Mouse (Mus musculus): ENCODE results near the gene Lenep. TPM values are rescaled to one million over a fixed set of nuclear protein-coding genes. Genes with fewer than 3 reads are reported as not detected.

Lenep gene
- not detected for polyA plus RNA-seq (2017; shearing (Covaris generic))

GRCm38 (mm10) chr3:89402693-89403092 lies at the start of gene Lenep:
TSS of gene Lenep (minus strand) at chr3:89402793.

GRCm38 (mm10) chr3:89436176-89437113 lies 33.9 kb upstream of the Lenep start, which contains the start of gene Pbxip1:
TSS of gene Pbxip1 (plus strand) at chr3:89436706.

GRCm38 (mm10) chr3:89430171-89431159 lies 27.9 kb upstream of the Lenep start, which contains the start of gene Pygo2:
TSS of gene Pygo2 (plus strand) at chr3:89430214.

GRCm38 (mm10) chr3:89418170-89418860 lies 15.7 kb upstream of the Lenep start, which contains the start of the genes Cks1b and Shc1:
TSS of gene Cks1b (minus strand) at chr3:89418383.
TSS of gene Shc1 (plus strand) at chr3:89418443.

GRCm38 (mm10) chr3:89411490-89412393 lies 9.1 kb upstream of the Lenep start, which contains the start of gene Flad1:
TSS of gene Flad1 (minus strand) at chr3:89411870.

GRCm38 (mm10) chr3:89394006-89394893 lies 8.3 kb downstream of the Lenep start, which contains the start of gene Zbtb7b:
TSS of gene Zbtb7b (minus strand) at chr3:89394776.

GRCm38 (mm10) chr3:89365153-89365485 lies 37.5 kb downstream of the Lenep start, which contains the start of gene Dcst1:
TSS of gene Dcst1 (minus strand) at chr3:89365253.

GRCm38 (mm10) chr3:89361675-89362074 lies 40.9 kb downstream of the Lenep start, which contains the start of gene Dcst2:
TSS of gene Dcst2 (plus strand) at chr3:89361975.

Other genes starting within 250 kb of the Lenep start
- gene Hcn3, start 242.6 kb downstream of the Lenep start, polyA plus RNA-seq (2017; shearing (Covaris generic)): 2.4 TPM
- gene Clk2, start 238.0 kb downstream of the Lenep start, polyA plus RNA-seq (2017; shearing (Covaris generic)): 111 TPM
- 268 TPM for gene Scamp3, start 225.3 kb downstream of the Lenep start, polyA plus RNA-seq (2017; shearing (Covaris generic))
- gene Fam189b, start 219.7 kb downstream of the Lenep start, polyA plus RNA-seq (2017; shearing (Covaris generic)): 236 TPM
- 119 TPM for gene Gba, start 199.9 kb downstream of the Lenep start, polyA plus RNA-seq (2017; shearing (Covaris generic))
- 2.0 TPM for gene Thbs3, start 187.6 kb downstream of the Lenep start, polyA plus RNA-seq (2017; shearing (Covaris generic))
- gene Mtx1, start 175.7 kb downstream of the Lenep start, polyA plus RNA-seq (2017; shearing (Covaris generic)): 132 TPM
- gene Muc1, start 173.7 kb downstream of the Lenep start, polyA plus RNA-seq (2017; shearing (Covaris generic)): 1.1 TPM
- gene Krtcap2, start 156.8 kb downstream of the Lenep start, polyA plus RNA-seq (2017; shearing (Covaris generic)): 217 TPM
- 3.1 TPM for gene Trim46, start 156.5 kb downstream of the Lenep start, polyA plus RNA-seq (2017; shearing (Covaris generic))
- gene Dpm3, start 143.4 kb downstream of the Lenep start, polyA plus RNA-seq (2017; shearing (Covaris generic)): 98.5 TPM
- 270 TPM for gene Slc50a1, start 132.2 kb downstream of the Lenep start, polyA plus RNA-seq (2017; shearing (Covaris generic))
- gene Efna1, start 121.7 kb downstream of the Lenep start, polyA plus RNA-seq (2017; shearing (Covaris generic)): not detected
- not detected for gene Efna3, start 79.8 kb downstream of the Lenep start, polyA plus RNA-seq (2017; shearing (Covaris generic))
- 0.55 TPM for gene Efna4, start 64.8 kb downstream of the Lenep start, polyA plus RNA-seq (2017; shearing (Covaris generic))
- gene Adam15, start 52.8 kb downstream of the Lenep start, polyA plus RNA-seq (2017; shearing (Covaris generic)): 18.3 TPM
- 0.36 TPM for gene Dcst2, start 40.8 kb downstream of the Lenep start, polyA plus RNA-seq (2017; shearing (Covaris generic))
- gene Dcst1, start 37.5 kb downstream of the Lenep start, polyA plus RNA-seq (2017; shearing (Covaris generic)): 0.45 TPM
- gene Zbtb7b, start 8.0 kb downstream of the Lenep start, polyA plus RNA-seq (2017; shearing (Covaris generic)): 53.9 TPM
- gene Flad1, start 9.1 kb upstream of the Lenep start, polyA plus RNA-seq (2017; shearing (Covaris generic)): 54.2 TPM
- gene Cks1b, start 15.6 kb upstream of the Lenep start, polyA plus RNA-seq (2017; shearing (Covaris generic)): 20.0 TPM
- gene Shc1, start 15.7 kb upstream of the Lenep start, polyA plus RNA-seq (2017; shearing (Covaris generic)): 76.8 TPM
- 69.6 TPM for gene Pygo2, start 27.4 kb upstream of the Lenep start, polyA plus RNA-seq (2017; shearing (Covaris generic))
- gene Pbxip1, start 33.9 kb upstream of the Lenep start, polyA plus RNA-seq (2017; shearing (Covaris generic)): 110 TPM
- gene Pmvk, start 51.7 kb upstream of the Lenep start, polyA plus RNA-seq (2017; shearing (Covaris generic)): 16.8 TPM
- not detected for gene Kcnn3, start 117.4 kb upstream of the Lenep start, polyA plus RNA-seq (2017; shearing (Covaris generic))

All from CD4-positive, CD25-positive, alpha-beta regulatory T cell (primary cell).